Mouse (Mus musculus) hindbrain, embryonic 11.5 days (tissue): ENCODE measurements around the gene Gtf2i. TPM values are rescaled to one million over a fixed set of nuclear protein-coding genes. Genes with fewer than 3 reads are reported as not detected.
"Not testable (repeated sequence)": the region's sequence is repeated elsewhere in the genome, so short reads cannot be mapped to it uniquely, and the experiment has no call there.

Experiments
- ATAC-seq: fragments of 200-750 bp; cut with Nextera tagmentation; 2 replicates; pipeline ENCODE4 v1.8.0; 2017; ENCODE audit warnings: mild to moderate bottlenecking, moderate TSS enrichment, moderate library complexity; ENCODE audit not compliant: low FRiP score
- DNase-seq: peaks from one replicate; pipeline ENCODE4 v3.0.0-alpha.2; 2015; ENCODE audit warnings: low spot score
- H3K27ac ChIP-seq: fragments of 300-500 bp; sonication (generic); 2 replicates; pipeline ENCODE4 v1.5.1; 2014; ENCODE audit warnings: mild to moderate bottlenecking, low read depth, low read length
- H3K27me3 ChIP-seq: fragments of 300-500 bp; sonication (generic); 2 replicates; pipeline ENCODE4 v1.6.1; 2014; ENCODE audit warnings: mild to moderate bottlenecking, low read length, moderate library complexity, mixed read lengths; ENCODE audit not compliant: control insufficient read depth, insufficient read depth
- H3K36me3 ChIP-seq: fragments of 300-500 bp; sonication (generic); 2 replicates; pipeline ENCODE4 v1.6.1; 2014; ENCODE audit warnings: mild to moderate bottlenecking, low read length, moderate library complexity, mixed read lengths; ENCODE audit not compliant: control insufficient read depth, insufficient read depth
- H3K4me1 ChIP-seq: fragments of 300-500 bp; sonication (generic); replicated peaks from 2 replicates; pipeline ENCODE4 v1.6.1; 2014; ENCODE audit warnings: low read length, mixed read lengths; ENCODE audit not compliant: control insufficient read depth, insufficient read depth
- H3K4me2 ChIP-seq: fragments of 300-500 bp; sonication (generic); replicated peaks from 2 replicates; pipeline ENCODE4 v1.6.1; 2014; ENCODE audit warnings: mild to moderate bottlenecking, low read depth, low read length
- H3K4me3 ChIP-seq: fragments of 300-500 bp; sonication (generic); 2 replicates; pipeline ENCODE4 v1.5.1; 2014; ENCODE audit warnings: low read depth, low read length
- H3K9ac ChIP-seq: fragments of 300-500 bp; sonication (generic); 2 replicates; pipeline ENCODE4 v1.6.1; 2014; ENCODE audit warnings: low read depth, low read length
- H3K9me3 ChIP-seq: fragments of 300-500 bp; sonication (generic); 2 replicates; pipeline ENCODE4 v1.6.1; 2016; ENCODE audit warnings: low read length; ENCODE audit not compliant: control insufficient read depth
- WGBS: fragments of 180-500 bp; shearing (Covaris S2); extraction: QIAGEN DNeasy Blood & Tissue Kit; methylation state at CpG from one replicate; pipeline ENCODE4 v1.1.7; 2014; 5-methylcytosine and 5-hydroxymethylcytosine counted together
- polyA plus RNA-seq: library from polyadenylated mRNA; unstranded; fragments of >200 nt; fragmentation: Nextera tagmentation; extraction: Ambion mirVana; gene quantifications from 2 replicates; pipeline ENCODE4 v1.2.1, GENCODE M21; 2014

Gene Gtf2i
- polyA plus RNA-seq, 1 experiment from 2014 or later, result 178 TPM

DNA sequence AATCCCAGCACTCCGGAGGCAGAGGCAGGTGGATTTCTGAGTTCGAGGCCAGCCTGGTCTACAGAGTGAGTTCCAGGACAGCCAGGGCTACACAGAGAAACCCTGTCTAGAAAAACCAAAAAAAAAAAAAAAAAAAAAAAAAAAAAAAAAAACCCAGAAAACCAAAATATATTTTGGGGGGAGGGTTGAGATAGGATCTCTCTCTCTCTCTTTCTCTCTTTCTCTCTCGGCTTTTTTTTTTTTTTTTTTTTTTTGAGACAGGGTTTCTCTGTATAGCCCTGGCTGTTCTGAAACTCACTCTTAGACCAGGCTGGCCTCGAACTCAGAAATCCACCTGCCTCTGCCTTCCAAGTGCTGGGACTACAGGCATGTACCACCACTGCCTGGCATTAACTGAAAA lies 29.0 kb upstream of the Gtf2i start:
- not testable (repeated sequence) for H3K9me3 ChIP-seq, ATAC-seq, H3K4me1 ChIP-seq, H3K27ac ChIP-seq, H3K4me2 ChIP-seq, H3K9ac ChIP-seq, H3K4me3 ChIP-seq, DNase-seq, H3K27me3 ChIP-seq, H3K36me3 ChIP-seq
- WGBS, result 88% methylated on average over 4 of the region's 4 CpGs

DNA sequence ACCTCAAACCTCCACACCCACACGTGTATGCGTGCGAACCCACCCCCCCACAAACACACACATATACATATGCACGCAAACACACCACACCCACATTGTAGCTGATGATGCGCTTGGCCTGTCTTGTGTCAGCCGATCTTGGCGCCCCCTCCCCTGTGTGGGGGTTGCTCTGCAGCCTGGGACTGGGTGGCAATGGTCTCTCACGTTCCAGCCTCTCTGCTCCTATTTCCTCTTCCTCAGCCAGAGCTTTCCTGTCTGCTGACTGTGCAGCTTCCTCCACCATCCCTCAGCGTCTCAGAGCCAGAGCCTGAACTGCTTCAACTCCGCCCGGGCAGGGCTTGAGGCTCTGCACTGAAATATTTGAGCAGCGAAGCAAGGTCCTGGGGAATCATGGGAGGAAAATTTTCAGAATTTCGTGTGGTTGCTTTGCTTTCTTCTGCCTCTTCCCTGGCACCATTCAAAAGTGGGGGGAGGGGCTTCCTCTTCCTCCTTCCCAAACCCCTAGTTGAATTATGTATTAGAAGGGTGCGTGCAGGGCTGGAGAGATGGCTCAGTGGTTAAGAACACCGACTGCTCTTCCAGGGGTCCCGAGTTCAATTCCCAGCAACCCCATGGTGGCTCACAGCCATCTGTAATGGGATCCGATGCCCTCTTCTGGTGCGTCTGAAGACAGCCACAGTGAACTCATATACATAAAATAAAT lies 28.1 kb upstream of the Gtf2i start:
- Histone ChIP-seq H3K27ac (no peak overlapping the region; the same call in 1 of the 2 replicates), H3K9ac (no peak overlapping the region), H3K4me2 (no peak overlapping the region), H3K4me1 (no peaks in the 10 kb centered on the region), H3K27me3 (no peaks in the 10 kb centered on the region), H3K36me3 (no peaks in the 10 kb centered on the region), H3K9me3 (no peaks in the 10 kb centered on the region), H3K4me3 (no peak overlapping the region)
- DNase-seq (no peak), ATAC-seq (no peak)
- 85% methylated on average over 18 of the region's 18 CpGs for WGBS

GRCm38 (mm10) chr5:134341721-134342120 lies 27.2 kb upstream of the Gtf2i start:
- DNase-seq, result no peak
- 88% methylated on average over 5 of the region's 5 CpGs for WGBS

GRCm38 (mm10) chr5:134341321-134341720 lies 26.8 kb upstream of the Gtf2i start:
- Histone ChIP-seq H3K9me3 (no peaks in the 10 kb centered on the region), H3K4me3 (no peak overlapping the region), H3K27ac (no peak overlapping the region), H3K9ac (no peak overlapping the region), H3K4me2 (no peak overlapping the region), H3K27me3 (no peaks in the 10 kb centered on the region), H3K4me1 (no peaks in the 10 kb centered on the region), H3K36me3 (no peaks in the 10 kb centered on the region)
- ATAC-seq (no peak), DNase-seq (peak; percentile 39)
- 76% methylated on average over 10 of the region's 10 CpGs for WGBS

More at GRCm38 (mm10) chr5:134341721-134342120, 27.2 kb upstream of the Gtf2i start:
- no peak overlapping the region for H3K4me2 ChIP-seq
- no peak overlapping the region for H3K4me3 ChIP-seq
- no peak overlapping the region for H3K9ac ChIP-seq
- no peak for ATAC-seq
- no peaks in the 10 kb centered on the region for H3K4me1 ChIP-seq
- no peaks in the 10 kb centered on the region for H3K36me3 ChIP-seq
- no peaks in the 10 kb centered on the region for H3K27me3 ChIP-seq
- no peaks in the 10 kb centered on the region for H3K9me3 ChIP-seq
- no peak overlapping the region for H3K27ac ChIP-seq

DNA sequence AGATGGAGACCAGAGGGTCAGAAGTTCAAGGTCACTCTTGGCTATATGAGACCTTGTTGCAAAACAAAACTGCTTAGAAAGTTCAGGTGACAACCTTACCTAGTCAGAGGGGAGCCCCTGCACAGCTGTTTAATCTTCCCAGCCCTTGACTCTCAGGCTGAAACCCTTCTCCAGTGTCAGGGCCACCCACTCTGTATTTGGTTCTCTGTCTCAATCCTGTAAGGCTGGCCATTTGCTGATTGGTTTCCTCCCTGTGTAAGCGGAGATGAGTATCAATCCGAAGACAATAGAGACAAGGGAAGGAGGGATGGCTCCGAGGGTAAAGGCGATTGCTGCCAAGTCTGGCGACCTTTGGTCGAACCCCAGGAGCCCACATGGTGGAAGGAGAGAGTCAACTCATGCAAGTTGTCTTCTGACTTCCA lies 25.6 kb upstream of the Gtf2i start:
- WGBS, result 20% methylated on average over 6 of the region's 6 CpGs
- DNase-seq (no peak), ATAC-seq (no peak)
- H3K9me3 ChIP-seq, result no peaks in the 10 kb centered on the region
- H3K4me1 ChIP-seq, result no peaks in the 10 kb centered on the region
- H3K27ac ChIP-seq, result no peak overlapping the region
- H3K4me3 ChIP-seq, result no peak overlapping the region
- no peaks in the 10 kb centered on the region for H3K27me3 ChIP-seq
- no peak overlapping the region for H3K4me2 ChIP-seq
- no peak overlapping the region for H3K9ac ChIP-seq
- no peaks in the 10 kb centered on the region for H3K36me3 ChIP-seq

GRCm38 (mm10) chr5:134337012-134337411 lies 22.5 kb upstream of the Gtf2i start:
- H3K9me3 ChIP-seq, H3K27me3 ChIP-seq, DNase-seq, H3K36me3 ChIP-seq, ATAC-seq, H3K4me1 ChIP-seq, H3K4me2 ChIP-seq, H3K4me3 ChIP-seq, H3K27ac ChIP-seq, H3K9ac ChIP-seq: not testable (repeated sequence)
- WGBS, result 69% methylated on average over 2 of the region's 2 CpGs

GRCm38 (mm10) chr5:134332743-134333142 lies 18.2 kb upstream of the Gtf2i start:
- no peaks in the 10 kb centered on the region for H3K9me3 ChIP-seq
- 40% methylated on average over 8 of the region's 8 CpGs for WGBS
- no peak overlapping the region for H3K4me2 ChIP-seq
- no peak overlapping the region for H3K4me3 ChIP-seq
- H3K36me3 ChIP-seq, result no peaks in the 10 kb centered on the region
- DNase-seq (no peak), ATAC-seq (no peak)
- H3K9ac ChIP-seq, result no peak overlapping the region
- no peaks in the 10 kb centered on the region for H3K27me3 ChIP-seq
- no peak overlapping the region for H3K27ac ChIP-seq
- H3K4me1 ChIP-seq, result no peaks in the 10 kb centered on the region

GRCm38 (mm10) chr5:134330082-134330481 lies 15.5 kb upstream of the Gtf2i start:
- 89% methylated on average over 2 of the region's 2 CpGs for WGBS
- Histone ChIP-seq H3K9ac (no peak overlapping the region), H3K4me1 (no peaks in the 10 kb centered on the region), H3K27ac (no peak overlapping the region), H3K9me3 (no peaks in the 10 kb centered on the region), H3K4me3 (no peak overlapping the region), H3K4me2 (no peak overlapping the region), H3K36me3 (no peaks in the 10 kb centered on the region), H3K27me3 (no peaks in the 10 kb centered on the region)
- DNase-seq, result no peak
- ATAC-seq, result no peak

- Histone ChIP-seq H3K9me3 (no peaks in the 10 kb centered on the region), H3K27ac (no peak overlapping the region), H3K36me3 (no peaks in the 10 kb centered on the region), H3K9ac (no peak overlapping the region), H3K4me1 (no peaks in the 10 kb centered on the region), H3K4me3 (no peak overlapping the region), H3K27me3 (no peaks in the 10 kb centered on the region), H3K4me2 (no peak overlapping the region)
- no peak for ATAC-seq
- WGBS, result 46% methylated on average over 4 of the region's 4 CpGs
- DNase-seq, result no peak
Measured at GRCm38 (mm10) chr5:134329311-134329710, 14.8 kb upstream of the Gtf2i start.
